Mouse (Mus musculus) lung, postnatal 0 days (tissue): ENCODE results near the gene Gjd3. TPM values are rescaled to one million over a fixed set of nuclear protein-coding genes. Genes with fewer than 3 reads are reported as not detected.
"Not testable (repeated sequence)": the region's sequence is repeated elsewhere in the genome, so short reads cannot be mapped to it uniquely, and the experiment has no call there.

Experiments
- ATAC-seq: fragments of 200-750 bp; cut with Nextera tagmentation; 2 replicates; pipeline ENCODE4 v1.8.0; 2017; ENCODE audit warnings: moderate library complexity
- DNase-seq: peaks from one replicate; pipeline ENCODE4 v3.0.0-alpha.2; 2016; ENCODE audit warnings: low spot score
- H3K27ac ChIP-seq: fragments of 300-500 bp; sonication (generic); 2 replicates; pipeline ENCODE4 v1.5.1; 2014; ENCODE audit warnings: antibody characterized with exemption, mild to moderate bottlenecking, low read length, mixed read lengths
- H3K27me3 ChIP-seq: fragments of 300-500 bp; sonication (generic); replicated peaks from 2 replicates; pipeline ENCODE4 v1.6.1; 2014; ENCODE audit warnings: low read length, mixed read lengths; ENCODE audit not compliant: insufficient read depth
- H3K36me3 ChIP-seq: fragments of 300-500 bp; sonication (generic); 2 replicates; pipeline ENCODE4 v1.6.1; 2014; ENCODE audit warnings: low read length, mixed read lengths; ENCODE audit not compliant: insufficient read depth
- H3K4me1 ChIP-seq: fragments of 300-500 bp; sonication (generic); 2 replicates; pipeline ENCODE4 v1.6.1; 2014; ENCODE audit warnings: antibody characterized with exemption, low read depth, low read length, mixed read lengths; ENCODE audit not compliant: insufficient read depth
- H3K4me2 ChIP-seq: fragments of 300-500 bp; sonication (generic); replicated peaks from 2 replicates; pipeline ENCODE4 v1.6.1; 2014; ENCODE audit warnings: low read depth, mild to moderate bottlenecking, low read length, moderate library complexity, mixed read lengths
- H3K4me3 ChIP-seq: fragments of 300-500 bp; sonication (generic); 2 replicates; pipeline ENCODE4 v1.5.1; 2014; ENCODE audit warnings: low read depth, low read length
- H3K9ac ChIP-seq: fragments of 300-500 bp; sonication (generic); replicated peaks from 2 replicates; pipeline ENCODE4 v1.6.1; 2014; ENCODE audit warnings: low read depth, mild to moderate bottlenecking
- H3K9me3 ChIP-seq: fragments of 300-500 bp; sonication (generic); 2 replicates; pipeline ENCODE4 v1.6.1; 2016; ENCODE audit warnings: low read length, mixed read lengths
- CTCF ChIP-seq: IDR thresholded peaks from 2 replicates; pipeline ENCODE4 v1.5.1; 2016; ENCODE audit warnings: antibody characterized with exemption, mild to moderate bottlenecking
- EP300 ChIP-seq: IDR thresholded peaks from 2 replicates; pipeline ENCODE4 v1.6.1; 2016; ENCODE audit warnings: antibody characterized with exemption, mild to moderate bottlenecking, control low read depth
- WGBS: fragments of 180-500 bp; shearing (Covaris S2); extraction: QIAGEN DNeasy Blood & Tissue Kit; methylation state at CpG from one replicate; pipeline ENCODE4 v1.1.7; 2014; 5-methylcytosine and 5-hydroxymethylcytosine counted together
- polyA plus RNA-seq: library from polyadenylated mRNA; unstranded; fragments of >200 nt; fragmentation: Nextera tagmentation; extraction: Ambion mirVana; gene quantifications from 2 replicates; pipeline ENCODE4 v1.2.1, GENCODE M21; 2015

The Gjd3 gene
- polyA plus RNA-seq, 1 experiment from 2014 or later = 1.0 TPM

GRCm38 (mm10) chr11:98998776-98999175 lies 16.0 kb upstream of the Gjd3 start:
- TF ChIP-seq EP300 (no peak), CTCF (peak; percentile 55)
- no peak overlapping the region for H3K9ac ChIP-seq
- no peaks in the 10 kb centered on the region for H3K9me3 ChIP-seq
- DNase-seq (no peak), ATAC-seq (no peak)
- H3K36me3 ChIP-seq = no peaks in the 10 kb centered on the region; the same call in 1 of the 2 replicates
- no peaks in the 10 kb centered on the region for H3K4me1 ChIP-seq
- no peaks in the 10 kb centered on the region for H3K27me3 ChIP-seq
- no peak overlapping the region for H3K4me2 ChIP-seq
- no peak overlapping the region for H3K27ac ChIP-seq
- H3K4me3 ChIP-seq = no peak overlapping the region

GRCm38 (mm10) chr11:98997659-98998058 lies 14.8 kb upstream of the Gjd3 start:
- H3K27ac ChIP-seq = no peak overlapping the region
- no peaks in the 10 kb centered on the region for H3K27me3 ChIP-seq
- no peak for TF ChIP-seq EP300
- no peak for TF ChIP-seq CTCF
- H3K36me3 ChIP-seq = peaks cover 4% of the 10 kb centered on the region; the same call in 1 of the 2 replicates
- WGBS = 94% methylated on average over 4 of the region's 4 CpGs
- H3K9me3 ChIP-seq = no peaks in the 10 kb centered on the region
- H3K4me1 ChIP-seq = no peaks in the 10 kb centered on the region
- ATAC-seq (no peak), DNase-seq (no peak)
- H3K4me3 ChIP-seq = no peak overlapping the region
- H3K4me2 ChIP-seq = no peak overlapping the region
- H3K9ac ChIP-seq = no peak overlapping the region

- no peak for TF ChIP-seq EP300
- no peak for TF ChIP-seq CTCF
- H3K27ac ChIP-seq = no peak overlapping the region
- no peak for DNase-seq
- peaks cover 4% of the 10 kb centered on the region; the same call in 1 of the 2 replicates for H3K36me3 ChIP-seq
- H3K27me3 ChIP-seq = no peaks in the 10 kb centered on the region
- no peaks in the 10 kb centered on the region for H3K9me3 ChIP-seq
- WGBS = 93% methylated on average over 7 of the region's 7 CpGs
- no peak overlapping the region for H3K4me3 ChIP-seq
- H3K4me2 ChIP-seq = no peak overlapping the region
- H3K9ac ChIP-seq = no peak overlapping the region
- ATAC-seq = no peak
- H3K4me1 ChIP-seq = no peaks in the 10 kb centered on the region
Observed at GRCm38 (mm10) chr11:98995987-98996386, 13.2 kb upstream of the Gjd3 start.

GRCm38 (mm10) chr11:98990866-98991265 lies 8.1 kb upstream of the Gjd3 start:
- H3K4me3 ChIP-seq = no peak overlapping the region
- no peaks in the 10 kb centered on the region for H3K9me3 ChIP-seq
- TF ChIP-seq CTCF = no peak
- TF ChIP-seq EP300 = no peak
- H3K27ac ChIP-seq = no peak overlapping the region
- H3K36me3 ChIP-seq = peaks cover 4% of the 10 kb centered on the region; the same call in 1 of the 2 replicates
- no peaks in the 10 kb centered on the region for H3K27me3 ChIP-seq
- 87% methylated on average over 6 of the region's 6 CpGs for WGBS
- no peaks in the 10 kb centered on the region for H3K4me1 ChIP-seq
- no peak overlapping the region for H3K9ac ChIP-seq
- ATAC-seq (no peak), DNase-seq (no peak)
- no peak overlapping the region for H3K4me2 ChIP-seq

GRCm38 (mm10) chr11:98988260-98988659 lies 5.4 kb upstream of the Gjd3 start:
- H3K4me2 ChIP-seq, H3K27ac ChIP-seq, H3K36me3 ChIP-seq, H3K4me3 ChIP-seq, H3K4me1 ChIP-seq, DNase-seq, H3K9ac ChIP-seq, H3K27me3 ChIP-seq, H3K9me3 ChIP-seq, ATAC-seq: not testable (repeated sequence)
- 96% methylated on average over 5 of the region's 6 CpGs for whole genome bisulfite sequencing

- H3K4me2 ChIP-seq = no peak overlapping the region
- no peaks in the 10 kb centered on the region; the same call in 1 of the 2 replicates for H3K27me3 ChIP-seq
- H3K9ac ChIP-seq = no peak overlapping the region
- no peak overlapping the region for H3K4me3 ChIP-seq
- no peaks in the 10 kb centered on the region for H3K36me3 ChIP-seq
- no peak overlapping the region for H3K27ac ChIP-seq
- H3K4me1 ChIP-seq = peaks cover 3% of the 10 kb centered on the region; the same call in 1 of the 2 replicates
- 83% methylated on average over 7 of the region's 7 CpGs for WGBS
- TF ChIP-seq EP300 = no peak
- no peak for TF ChIP-seq CTCF
- DNase-seq (no peak), ATAC-seq (no peak)
- no peaks in the 10 kb centered on the region for H3K9me3 ChIP-seq
Observed at GRCm38 (mm10) chr11:98985542-98985941, 2.7 kb upstream of the Gjd3 start.

- H3K27ac ChIP-seq = no peak overlapping the region
- H3K4me2 ChIP-seq = no peak overlapping the region
- no peaks in the 10 kb centered on the region for H3K9me3 ChIP-seq
- TF ChIP-seq EP300 = no peak
- no peak for TF ChIP-seq CTCF
- H3K36me3 ChIP-seq = no peaks in the 10 kb centered on the region
- H3K4me3 ChIP-seq = no peak overlapping the region
- DNase-seq (no peak), ATAC-seq (no peak)
- 39% methylated on average over 8 of the region's 8 CpGs for WGBS
- no peaks in the 10 kb centered on the region; the same call in 1 of the 2 replicates for H3K27me3 ChIP-seq
- no peak overlapping the region for H3K9ac ChIP-seq
- peaks cover 3% of the 10 kb centered on the region; the same call in 1 of the 2 replicates for H3K4me1 ChIP-seq
Observed at GRCm38 (mm10) chr11:98983551-98983950, 735 bp upstream of the Gjd3 start.
